Mouse (Mus musculus) lung, postnatal 14 days (tissue): Measurements from ENCODE around the gene Gpr88.
"Not testable (repeated sequence)": the region's sequence is repeated elsewhere in the genome, so short reads cannot be mapped to it uniquely, and the experiment has no call there.

Experiments
- DNase-seq: peaks from one replicate; pipeline ENCODE4 v3.0.0; 2021

Gene Gpr88

GRCm38 (mm10) chr3:116237527-116237926 lies 15.8 kb downstream of the Gpr88 start:
- no peak for DNase-seq

GRCm38 (mm10) chr3:116236856-116237255 lies 16.4 kb downstream of the Gpr88 start:
- DNase-seq = no peak

DNA sequence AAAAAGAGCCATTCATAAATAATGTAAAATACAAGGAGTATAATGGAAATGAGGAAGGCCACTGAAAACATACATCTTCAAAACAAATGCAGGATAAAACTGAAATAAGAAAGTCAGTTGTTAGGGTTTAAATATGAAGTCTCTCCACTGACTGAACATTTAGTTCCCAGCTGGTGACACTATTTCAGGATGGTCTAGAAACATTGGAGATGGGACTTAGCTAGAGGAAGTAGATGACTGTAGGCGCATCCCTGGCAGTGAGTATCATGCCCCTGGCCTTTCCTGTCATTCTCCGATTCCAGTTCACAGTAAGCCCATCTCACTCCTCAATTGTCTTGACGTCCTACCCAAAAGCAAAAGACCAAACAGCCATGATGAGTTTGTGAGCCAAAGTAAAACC lies 19.8 kb downstream of the Gpr88 start:
- no peak for DNase-seq

DNA sequence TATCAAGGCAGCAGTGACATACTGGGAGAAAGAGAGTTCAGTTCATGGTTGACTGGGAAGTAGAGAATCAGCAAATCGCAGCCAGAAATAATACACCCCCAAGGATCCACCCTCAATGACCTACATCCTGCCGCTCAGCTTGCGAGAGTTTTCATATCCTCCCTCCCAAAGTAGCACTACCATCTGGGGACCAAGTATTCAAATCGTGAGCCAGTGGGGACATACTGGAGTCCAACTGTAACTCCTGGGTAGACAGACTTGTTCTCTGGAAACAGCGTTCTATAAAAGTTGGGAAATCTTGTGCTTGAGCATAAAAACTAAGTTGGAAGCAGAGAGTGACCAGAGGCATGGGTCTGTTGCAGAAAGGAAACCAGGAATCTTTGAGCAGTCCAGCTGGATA lies 20.5 kb downstream of the Gpr88 start:
- no peak for DNase-seq

DNA sequence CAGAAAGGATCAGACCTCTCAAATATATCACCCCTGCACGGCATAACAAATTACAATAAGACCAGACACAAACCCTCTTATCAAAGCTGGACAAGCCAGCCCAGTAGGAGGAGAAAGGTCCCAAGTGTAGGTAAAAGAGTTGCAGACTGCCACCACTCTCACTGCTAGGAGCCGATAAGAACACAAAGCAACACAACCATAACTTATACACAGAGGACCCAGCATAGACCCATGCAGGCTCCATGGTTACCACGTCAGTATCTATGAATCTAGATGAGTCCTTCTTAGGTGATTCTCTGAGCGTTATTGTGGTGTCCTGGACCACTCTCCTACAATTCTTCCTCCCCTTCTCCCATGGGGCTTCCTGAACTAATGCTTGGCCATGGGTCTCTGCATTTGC lies 24.0 kb downstream of the Gpr88 start:
- no peak for DNase-seq

- DNase-seq = no peak
Measured at GRCm38 (mm10) chr3:116228360-116229245, 24.7 kb downstream of the Gpr88 start.

GRCm38 (mm10) chr3:116227383-116227782 lies 25.9 kb downstream of the Gpr88 start:
- no peak for DNase-seq

GRCm38 (mm10) chr3:116226915-116227314 lies 26.4 kb downstream of the Gpr88 start:
- DNase-seq = no peak

- DNase-seq = no peak
Measured at GRCm38 (mm10) chr3:116222511-116223243, 30.6 kb downstream of the Gpr88 start.

- DNase-seq = no peak
Measured at GRCm38 (mm10) chr3:116221686-116222010, 31.7 kb downstream of the Gpr88 start.

- no peak for DNase-seq
Measured at GRCm38 (mm10) chr3:116220980-116221685, 32.2 kb downstream of the Gpr88 start.

- DNase-seq = not testable (repeated sequence)
Measured at GRCm38 (mm10) chr3:116217398-116217797, 35.9 kb downstream of the Gpr88 start.

DNA sequence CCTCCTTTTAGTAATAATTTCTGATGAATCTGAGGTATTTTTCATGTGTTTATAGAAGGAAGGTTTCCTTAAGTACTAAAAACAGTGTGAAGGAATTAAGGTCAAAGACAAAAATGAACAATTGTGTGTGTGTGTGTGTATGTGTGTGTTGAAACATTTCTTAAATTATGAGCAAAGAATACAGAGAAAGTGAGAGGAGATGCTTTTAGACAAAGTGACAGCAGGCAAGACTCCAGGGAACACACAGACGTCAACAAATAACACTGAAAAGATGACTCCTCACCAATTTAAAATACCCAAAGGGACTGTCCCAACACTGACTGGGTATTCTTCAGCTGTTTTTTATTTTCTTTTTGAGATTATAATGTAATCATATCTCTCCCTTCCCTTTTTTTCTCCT lies 37.0 kb downstream of the Gpr88 start:
- DNase-seq = no peak

- DNase-seq = no peak
Measured at GRCm38 (mm10) chr3:116211639-116212038, 41.7 kb downstream of the Gpr88 start.

GRCm38 (mm10) chr3:116210720-116211121 lies 42.6 kb downstream of the Gpr88 start:
- DNase-seq = no peak

GRCm38 (mm10) chr3:116209214-116209613 lies 44.1 kb downstream of the Gpr88 start:
- no peak for DNase-seq

GRCm38 (mm10) chr3:116206306-116206834 lies 46.9 kb downstream of the Gpr88 start:
- DNase-seq = no peak

GRCm38 (mm10) chr3:116205346-116206219 lies 47.7 kb downstream of the Gpr88 start:
- no peak for DNase-seq

DNA sequence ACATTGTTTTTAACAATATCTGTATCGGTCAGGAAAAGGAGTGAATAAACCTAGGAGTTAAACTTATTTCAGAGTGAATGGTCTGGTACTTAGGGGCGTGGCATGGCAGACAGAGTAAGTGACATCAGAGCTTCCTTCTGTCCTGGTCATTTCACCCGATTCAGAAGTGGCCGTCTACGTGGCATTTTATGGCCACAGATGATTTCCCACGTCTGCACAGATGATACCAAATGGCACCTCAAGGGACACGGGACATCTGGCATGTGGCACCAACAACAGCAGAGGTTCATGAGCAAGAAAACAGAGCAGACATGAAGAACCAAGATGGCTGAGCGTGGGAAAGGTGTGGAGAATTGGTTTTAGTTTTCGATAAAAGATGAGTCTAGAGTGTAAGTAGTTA lies 48.7 kb downstream of the Gpr88 start:
- DNase-seq = no peak

GRCm38 (mm10) chr3:116203942-116204341 lies 49.4 kb downstream of the Gpr88 start:
- DNase-seq = no peak

GRCm38 (mm10) chr3:116200060-116200459 lies 53.2 kb downstream of the Gpr88 start:
- no peak for DNase-seq
